Mouse (Mus musculus): ENCODE measurements around the gene Ahnak. TPM values are rescaled to one million over a fixed set of nuclear protein-coding genes. Genes with fewer than 3 reads are reported as not detected.
"Not testable (repeated sequence)": the region's sequence is repeated elsewhere in the genome, so short reads cannot be mapped to it uniquely, and the experiment has no call there.

Gene Ahnak
- polyA plus RNA-seq, 1 experiment = 84.7 TPM

GRCm38 (mm10) chr19:9079916-9080315, 90.8 kb downstream of the Ahnak start:
- 42% methylated on average over 7 of the region's 7 CpGs for WGBS
- TF ChIP-seq POLR2A (IDR thresholded peaks at IDR 0.05; ENCODE audit: borderline replicate concordance, extremely low read depth, low read depth, low read length) (no peak), CTCF (IDR thresholded peaks at IDR 0.05; ENCODE audit: insufficient read depth, low read length) (no peak)

DNA sequence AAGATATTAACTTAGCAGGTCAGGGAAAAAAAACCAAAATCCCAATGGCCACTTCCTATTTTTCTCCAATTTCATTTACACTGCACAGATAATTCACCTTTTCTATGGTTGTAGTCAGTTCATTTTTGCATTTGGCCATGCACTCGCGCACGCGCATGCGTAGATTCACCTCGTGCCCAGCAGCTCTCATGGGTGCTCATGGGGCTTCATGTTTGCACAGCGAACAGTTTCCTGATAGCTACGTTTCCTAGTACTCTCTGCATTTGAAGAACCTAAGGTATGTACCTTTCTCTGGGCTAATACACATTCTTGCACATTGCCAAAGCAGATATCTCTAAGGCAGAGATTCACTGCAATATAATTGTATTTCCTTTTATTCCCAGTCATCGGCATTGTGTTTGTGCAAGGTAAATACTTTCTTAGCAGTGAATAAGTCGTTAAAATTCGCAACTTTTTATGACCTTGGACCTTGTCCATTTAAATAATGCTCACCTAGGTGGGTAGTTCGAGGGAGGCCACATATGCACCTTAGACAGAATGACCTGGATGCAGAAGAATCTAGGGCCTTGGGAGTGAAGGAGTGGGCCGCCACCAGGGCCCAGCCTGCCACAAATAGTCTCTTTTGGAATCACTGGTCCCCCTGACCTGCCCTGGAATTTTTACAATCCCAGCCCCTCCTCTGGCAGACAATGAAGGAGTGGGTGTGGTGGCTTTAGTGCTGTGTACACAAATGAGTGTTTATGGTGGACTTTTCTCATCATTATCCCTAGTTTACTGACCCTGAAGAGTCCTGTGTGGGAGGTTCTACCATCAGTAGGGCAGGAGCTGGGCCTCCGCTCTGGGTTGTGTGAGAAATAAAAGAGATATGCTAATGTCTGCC, 92.5 kb downstream of the Ahnak start:
- 70% methylated on average over 14 of the region's 14 CpGs for WGBS
- no peak for DNase-seq

More at GRCm38 (mm10) chr19:9079916-9080315, 90.8 kb downstream of the Ahnak start:
- no peak for DNase-seq
- Histone ChIP-seq H3K4me1 (ENCODE audit: control insufficient read depth, insufficient read depth, low read length) (peaks cover 5% of the 10 kb centered on the region), H3K4me3 (replicated peaks; ENCODE audit: extremely low read depth, low read depth, low read length) (no peak overlapping the region)

GRCm38 (mm10) chr19:9082191-9083009, 93.3 kb downstream of the Ahnak start:
- H3K4me1 ChIP-seq (ENCODE audit: control insufficient read depth, insufficient read depth, low read length) = peaks cover 5% of the 10 kb centered on the region
- TF ChIP-seq POLR2A (IDR thresholded peaks at IDR 0.05; ENCODE audit: borderline replicate concordance, extremely low read depth, low read depth, low read length) = peak; percentile 85; the same call in 1 of the 2 replicates
- TF ChIP-seq CTCF (IDR thresholded peaks at IDR 0.05; ENCODE audit: insufficient read depth, low read length) = peak; percentile 70
- WGBS = 10% methylated on average over 23 of the region's 23 CpGs
- H3K4me3 ChIP-seq (replicated peaks; ENCODE audit: extremely low read depth, low read depth, low read length) = peak overlapping the region; percentile 39
- peak; percentile 80 for DNase-seq

More for the DNA sequence above, 92.5 kb downstream of the Ahnak start:
- Histone ChIP-seq H3K4me1 (ENCODE audit: control insufficient read depth, insufficient read depth, low read length) (peaks cover 5% of the 10 kb centered on the region), H3K4me3 (replicated peaks; ENCODE audit: extremely low read depth, low read depth, low read length) (no peak overlapping the region)
- peak; percentile 40; the same call in 1 of the 2 replicates for TF ChIP-seq POLR2A (IDR thresholded peaks at IDR 0.05; ENCODE audit: borderline replicate concordance, extremely low read depth, low read depth, low read length)
- no peak for TF ChIP-seq CTCF (IDR thresholded peaks at IDR 0.05; ENCODE audit: insufficient read depth, low read length)

GRCm38 (mm10) chr19:9083010-9083355, 93.9 kb downstream of the Ahnak start:
- peak; percentile 42; the same call in 1 of the 2 replicates for TF ChIP-seq POLR2A (IDR thresholded peaks at IDR 0.05; ENCODE audit: borderline replicate concordance, extremely low read depth, low read depth, low read length)
- TF ChIP-seq CTCF (IDR thresholded peaks at IDR 0.05; ENCODE audit: insufficient read depth, low read length) = no peak

DNA sequence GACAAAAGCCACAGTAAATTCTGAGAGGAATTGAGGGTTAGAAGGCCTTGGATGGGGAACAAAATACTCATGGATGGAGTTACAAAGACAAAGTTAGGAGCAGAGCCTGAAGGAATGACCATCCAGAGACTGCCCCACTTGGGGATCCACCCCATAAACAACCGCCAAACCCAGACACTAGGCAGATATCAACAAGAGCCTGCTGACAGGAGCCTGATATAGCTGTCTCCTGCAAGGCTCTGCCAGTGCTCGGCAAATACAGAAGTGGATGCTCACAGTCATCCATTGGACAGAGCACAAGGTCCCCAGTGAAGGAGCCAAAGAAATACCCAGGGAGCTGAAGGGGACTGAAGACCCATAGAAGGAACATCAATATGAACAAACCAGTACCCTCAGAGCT, 94.8 kb downstream of the Ahnak start:
- not testable (repeated sequence) for H3K4me1 ChIP-seq (ENCODE audit: control insufficient read depth, insufficient read depth, low read length); H3K4me3 ChIP-seq (replicated peaks; ENCODE audit: extremely low read depth, low read depth, low read length); DNase-seq
- WGBS = 59% methylated on average over 2 of the region's 2 CpGs
- TF ChIP-seq POLR2A (IDR thresholded peaks at IDR 0.05; ENCODE audit: borderline replicate concordance, extremely low read depth, low read depth, low read length) = 0 out of 2 replicates have a peak, but pooled peaks have one; percentile 3

More at GRCm38 (mm10) chr19:9083010-9083355, 93.9 kb downstream of the Ahnak start:
- DNase-seq = no peak
- WGBS = 87% methylated on average over 2 of the region's 2 CpGs
- Histone ChIP-seq H3K4me3 (replicated peaks; ENCODE audit: extremely low read depth, low read depth, low read length) (no peak overlapping the region), H3K4me1 (ENCODE audit: control insufficient read depth, insufficient read depth, low read length) (peaks cover 5% of the 10 kb centered on the region)

- 69% methylated on average over 4 of the region's 4 CpGs for WGBS
- Histone ChIP-seq H3K4me1 (ENCODE audit: control insufficient read depth, insufficient read depth, low read length) (peaks cover 3% of the 10 kb centered on the region; the same call in 1 of the 2 replicates), H3K4me3 (replicated peaks; ENCODE audit: extremely low read depth, low read depth, low read length) (peak within 1 kb of the TSS; percentile 48)
- no peak for DNase-seq
- TF ChIP-seq POLR2A (IDR thresholded peaks at IDR 0.05; ENCODE audit: borderline replicate concordance, extremely low read depth, low read depth, low read length) (peak; percentile 79; the same call in 1 of the 2 replicates), CTCF (IDR thresholded peaks at IDR 0.05; ENCODE audit: insufficient read depth, low read length) (no peak)
Observed at GRCm38 (mm10) chr19:9087821-9088220, 98.7 kb downstream of the Ahnak start, which contains the start of gene Scgb1a1. TSS of gene Scgb1a1 (minus strand) at chr19:9087958.

- no peak for DNase-seq
- TF ChIP-seq POLR2A (IDR thresholded peaks at IDR 0.05; ENCODE audit: borderline replicate concordance, extremely low read depth, low read depth, low read length) = no peak
- TF ChIP-seq CTCF (IDR thresholded peaks at IDR 0.05; ENCODE audit: insufficient read depth, low read length) = no peak
- WGBS = 60% methylated on average over 4 of the region's 4 CpGs
- Histone ChIP-seq H3K4me1 (ENCODE audit: control insufficient read depth, insufficient read depth, low read length) (peaks cover 3% of the 10 kb centered on the region; the same call in 1 of the 2 replicates), H3K4me3 (replicated peaks; ENCODE audit: extremely low read depth, low read depth, low read length) (no peak overlapping the region)
Observed at GRCm38 (mm10) chr19:9090191-9090590, 101.1 kb downstream of the Ahnak start.

- DNase-seq = no peak
- Histone ChIP-seq H3K4me3 (replicated peaks; ENCODE audit: extremely low read depth, low read depth, low read length) (no peak overlapping the region), H3K4me1 (ENCODE audit: control insufficient read depth, insufficient read depth, low read length) (peaks cover 3% of the 10 kb centered on the region; the same call in 1 of the 2 replicates)
- TF ChIP-seq CTCF (IDR thresholded peaks at IDR 0.05; ENCODE audit: insufficient read depth, low read length) = no peak
- no peak for TF ChIP-seq POLR2A (IDR thresholded peaks at IDR 0.05; ENCODE audit: borderline replicate concordance, extremely low read depth, low read depth, low read length)
- WGBS = 44% methylated on average over 2 of the region's 2 CpGs
Observed at GRCm38 (mm10) chr19:9090709-9091108, 101.6 kb downstream of the Ahnak start.

GRCm38 (mm10) chr19:9095111-9095510, 106.0 kb downstream of the Ahnak start:
- TF ChIP-seq POLR2A (IDR thresholded peaks at IDR 0.05; ENCODE audit: borderline replicate concordance, extremely low read depth, low read depth, low read length) (no peak), CTCF (IDR thresholded peaks at IDR 0.05; ENCODE audit: insufficient read depth, low read length) (no peak)
- WGBS = 59% methylated on average over 5 of the region's 5 CpGs
- peaks cover 3% of the 10 kb centered on the region; the same call in 1 of the 2 replicates for H3K4me1 ChIP-seq (ENCODE audit: control insufficient read depth, insufficient read depth, low read length)
- H3K4me3 ChIP-seq (replicated peaks; ENCODE audit: extremely low read depth, low read depth, low read length) = no peak overlapping the region
- peak; percentile 1 for DNase-seq

Data from lung, adult 2 months (tissue).